Mouse (Mus musculus): ENCODE measurements around the gene Dmap1. TPM values are rescaled to one million over a fixed set of nuclear protein-coding genes. Genes with fewer than 3 reads are reported as not detected.

Dmap1 gene
- polyA plus RNA-seq, 1 experiment from 2014 or later, result 83.3 TPM

DNA sequence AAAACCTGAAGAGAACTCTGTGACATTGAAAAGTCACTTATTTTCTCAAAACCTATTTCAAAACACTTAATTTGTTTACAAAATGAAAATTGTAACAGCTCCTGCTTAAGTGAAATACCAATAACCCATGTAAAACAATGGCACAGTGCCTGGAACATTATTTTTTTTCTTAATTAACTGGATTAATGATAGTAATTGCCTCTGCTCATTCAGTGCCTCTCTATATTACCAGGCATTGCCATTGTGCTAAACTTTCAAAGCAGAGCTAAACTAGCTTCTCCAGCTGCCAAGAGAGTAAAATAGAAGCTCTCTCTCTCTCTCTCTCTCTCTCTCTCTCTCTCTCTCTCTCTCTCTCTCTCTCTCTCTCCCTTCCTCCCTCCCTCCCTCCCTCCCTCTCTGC is 390 bp upstream of the Dmap1 start:
- Histone ChIP-seq H3K4me1 (ENCODE audit: control insufficient read depth, insufficient read depth, low read length) (peaks cover 16% of the 10 kb centered on the region), H3K9ac (ENCODE audit: low read depth, low read length) (peak overlapping the region; percentile 30; the same call in 1 of the 2 replicates), H3K27me3 (ENCODE audit: control insufficient read depth, insufficient read depth, low read depth, low read length) (no peaks in the 10 kb centered on the region), H3K36me3 (ENCODE audit: control insufficient read depth, insufficient read depth, low read length) (peaks cover 4% of the 10 kb centered on the region; the same call in 1 of the 2 replicates), H3K27ac (ENCODE audit: low read length) (peak overlapping the region; percentile 28; the same call in 1 of the 2 replicates), H3K4me3 (ENCODE audit: low read depth, low read length) (peak overlapping the region; percentile 92), H3K4me2 (ENCODE audit: low read length) (peak overlapping the region; percentile 96), H3K9me3 (replicated peaks; ENCODE audit: control insufficient read depth, low read length, poor library complexity, severe bottlenecking) (no peaks in the 10 kb centered on the region)
- no peak for ATAC-seq

DNA sequence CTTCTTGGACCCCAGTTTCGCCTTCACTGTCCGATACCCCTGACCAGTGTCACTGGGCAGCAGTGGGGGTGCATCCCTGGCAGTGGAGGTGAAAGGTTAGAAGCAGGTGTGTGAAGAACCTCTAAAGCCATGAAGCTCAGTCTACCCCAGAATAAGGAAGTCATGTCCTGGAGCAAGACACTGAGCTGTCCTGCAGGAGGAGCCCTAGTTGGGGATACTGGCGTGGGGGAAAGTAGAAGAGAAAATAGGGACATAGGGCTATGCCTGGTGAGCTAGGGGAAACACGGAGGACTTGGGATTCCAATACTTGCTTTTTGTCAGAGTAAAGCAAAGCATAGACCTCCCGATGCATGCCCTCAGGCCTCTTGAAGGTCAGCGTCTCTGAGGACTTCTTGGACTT is 1.1 kb downstream of the Dmap1 start:
- no peaks in the 10 kb centered on the region for H3K9me3 ChIP-seq (replicated peaks; ENCODE audit: control insufficient read depth, low read length, poor library complexity, severe bottlenecking)
- H3K4me1 ChIP-seq (ENCODE audit: control insufficient read depth, insufficient read depth, low read length), result peaks cover 16% of the 10 kb centered on the region
- 82% methylated on average over 6 of the region's 6 CpGs for WGBS
- peak overlapping the region; percentile 92 for H3K4me3 ChIP-seq (ENCODE audit: low read depth, low read length)
- no peak overlapping the region for H3K9ac ChIP-seq (ENCODE audit: low read depth, low read length)
- ATAC-seq, result no peak
- no peaks in the 10 kb centered on the region for H3K27me3 ChIP-seq (ENCODE audit: control insufficient read depth, insufficient read depth, low read depth, low read length)
- peak overlapping the region; percentile 96 for H3K4me2 ChIP-seq (ENCODE audit: low read length)
- no peak overlapping the region for H3K27ac ChIP-seq (ENCODE audit: low read length)
- peaks cover 8% of the 10 kb centered on the region; the same call in 1 of the 2 replicates for H3K36me3 ChIP-seq (ENCODE audit: control insufficient read depth, insufficient read depth, low read length)

DNA sequence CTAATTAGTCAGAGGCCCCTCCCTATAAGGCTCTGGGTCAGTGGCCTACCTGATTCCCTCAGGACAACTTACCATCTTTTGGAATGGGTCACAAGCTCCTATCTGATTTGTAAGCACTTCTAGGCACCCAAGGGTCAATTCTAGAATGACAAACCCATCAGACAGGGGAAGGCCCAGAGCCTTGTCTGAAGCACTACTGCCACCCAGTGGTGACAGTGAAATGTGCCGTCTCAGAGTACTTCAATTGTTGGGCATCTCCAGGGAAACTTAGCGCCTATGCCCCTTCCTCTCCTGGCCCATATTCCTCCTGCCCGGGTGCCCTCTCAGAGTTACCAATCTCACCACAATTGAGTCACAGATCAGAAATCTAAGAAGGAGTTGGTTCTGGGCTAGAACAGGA is 5.2 kb downstream of the Dmap1 start:
- Histone ChIP-seq H3K4me1 (ENCODE audit: control insufficient read depth, insufficient read depth, low read length) (peaks cover 9% of the 10 kb centered on the region), H3K4me2 (ENCODE audit: low read length) (no peak overlapping the region), H3K27ac (ENCODE audit: low read length) (no peak overlapping the region), H3K4me3 (ENCODE audit: low read depth, low read length) (no peak overlapping the region), H3K27me3 (ENCODE audit: control insufficient read depth, insufficient read depth, low read depth, low read length) (no peaks in the 10 kb centered on the region), H3K9ac (ENCODE audit: low read depth, low read length) (no peak overlapping the region), H3K9me3 (replicated peaks; ENCODE audit: control insufficient read depth, low read length, poor library complexity, severe bottlenecking) (no peaks in the 10 kb centered on the region), H3K36me3 (ENCODE audit: control insufficient read depth, insufficient read depth, low read length) (peaks cover 19% of the 10 kb centered on the region)
- peak; percentile 46 for ATAC-seq
- 10% methylated on average over 3 of the region's 3 CpGs for WGBS

DNA sequence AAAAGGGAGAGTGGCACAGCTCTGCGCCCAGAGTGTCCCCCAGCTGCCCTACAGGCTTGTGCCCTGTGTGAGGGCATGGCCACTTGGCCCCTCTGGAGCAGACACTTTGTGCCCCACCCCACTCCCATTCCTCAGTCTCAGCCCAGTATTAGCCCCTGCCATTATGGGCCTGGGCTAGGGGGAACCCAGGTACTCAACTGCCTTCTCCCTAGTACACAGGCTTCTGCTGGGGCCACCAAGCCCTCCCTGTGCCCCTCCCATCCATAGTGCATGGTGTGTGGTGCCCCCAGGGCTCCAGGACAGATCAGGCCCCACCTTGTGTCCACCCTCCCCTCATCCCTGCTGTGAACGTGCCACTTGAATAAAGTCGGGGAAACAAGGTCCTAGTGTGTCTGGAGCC is 8.2 kb downstream of the Dmap1 start:
- Histone ChIP-seq H3K9me3 (replicated peaks; ENCODE audit: control insufficient read depth, low read length, poor library complexity, severe bottlenecking) (no peaks in the 10 kb centered on the region), H3K27me3 (ENCODE audit: control insufficient read depth, insufficient read depth, low read depth, low read length) (no peaks in the 10 kb centered on the region), H3K36me3 (ENCODE audit: control insufficient read depth, insufficient read depth, low read length) (peaks cover 16% of the 10 kb centered on the region), H3K4me3 (ENCODE audit: low read depth, low read length) (no peak overlapping the region), H3K4me2 (ENCODE audit: low read length) (no peak overlapping the region), H3K9ac (ENCODE audit: low read depth, low read length) (no peak overlapping the region), H3K27ac (ENCODE audit: low read length) (no peak overlapping the region), H3K4me1 (ENCODE audit: control insufficient read depth, insufficient read depth, low read length) (no peaks in the 10 kb centered on the region)
- no peak for ATAC-seq
- WGBS, result 92% methylated on average over 3 of the region's 3 CpGs

DNA sequence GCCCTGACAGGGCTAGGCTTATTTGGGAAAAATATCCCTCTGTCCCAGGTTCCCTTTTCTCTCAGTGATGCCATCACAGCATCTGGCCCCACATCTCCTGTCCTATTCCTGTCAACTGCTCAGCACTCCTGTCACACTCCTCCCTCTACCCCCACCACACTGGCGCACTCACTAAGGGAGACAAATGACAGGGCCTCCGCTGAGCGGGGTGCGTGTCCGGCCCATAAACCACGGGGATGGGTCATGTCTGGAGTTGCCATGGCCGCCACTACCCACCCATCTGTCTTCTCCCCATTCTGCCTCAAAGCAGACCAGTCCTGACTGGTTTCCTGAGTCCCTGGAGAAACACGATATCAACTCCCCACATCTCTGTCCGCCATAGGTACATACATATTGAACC is 10.0 kb downstream of the Dmap1 start:
- Histone ChIP-seq H3K27ac (ENCODE audit: low read length) (no peak overlapping the region), H3K9me3 (replicated peaks; ENCODE audit: control insufficient read depth, low read length, poor library complexity, severe bottlenecking) (no peaks in the 10 kb centered on the region), H3K4me3 (ENCODE audit: low read depth, low read length) (no peak overlapping the region), H3K9ac (ENCODE audit: low read depth, low read length) (no peak overlapping the region), H3K27me3 (ENCODE audit: control insufficient read depth, insufficient read depth, low read depth, low read length) (no peaks in the 10 kb centered on the region), H3K36me3 (ENCODE audit: control insufficient read depth, insufficient read depth, low read length) (peaks cover 12% of the 10 kb centered on the region), H3K4me2 (ENCODE audit: low read length) (no peak overlapping the region), H3K4me1 (ENCODE audit: control insufficient read depth, insufficient read depth, low read length) (no peaks in the 10 kb centered on the region)
- 73% methylated on average over 9 of the region's 9 CpGs for WGBS
- peak; percentile 18; the same call in 1 of the 2 replicates for ATAC-seq

DNA sequence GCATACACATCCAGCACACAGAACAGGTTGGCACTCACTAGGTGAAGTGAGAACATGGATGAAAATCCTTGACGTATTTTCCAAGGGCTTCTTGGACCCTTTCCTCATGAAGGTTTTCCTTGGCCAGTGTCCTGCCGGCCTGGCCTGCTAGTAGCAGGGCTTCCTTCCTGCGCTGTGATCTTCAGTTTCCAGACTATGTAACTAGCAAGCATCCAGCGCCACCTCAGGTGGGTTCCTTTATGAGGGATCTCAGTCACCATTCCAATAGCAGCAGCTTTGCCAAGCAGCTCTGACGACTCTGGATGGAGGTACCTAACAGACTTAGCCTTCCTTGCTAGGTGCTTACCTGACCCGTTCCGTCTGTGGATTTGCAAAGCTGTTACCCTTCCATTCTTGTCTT is 12.2 kb downstream of the Dmap1 start:
- Histone ChIP-seq H3K4me2 (ENCODE audit: low read length) (no peak overlapping the region), H3K36me3 (ENCODE audit: control insufficient read depth, insufficient read depth, low read length) (peaks cover 5% of the 10 kb centered on the region), H3K9ac (ENCODE audit: low read depth, low read length) (no peak overlapping the region), H3K9me3 (replicated peaks; ENCODE audit: control insufficient read depth, low read length, poor library complexity, severe bottlenecking) (no peaks in the 10 kb centered on the region), H3K27me3 (ENCODE audit: control insufficient read depth, insufficient read depth, low read depth, low read length) (no peaks in the 10 kb centered on the region), H3K4me1 (ENCODE audit: control insufficient read depth, insufficient read depth, low read length) (no peaks in the 10 kb centered on the region; the same call in 1 of the 2 replicates), H3K4me3 (ENCODE audit: low read depth, low read length) (no peak overlapping the region), H3K27ac (ENCODE audit: low read length) (no peak overlapping the region)
- 83% methylated on average over 7 of the region's 7 CpGs for WGBS
- ATAC-seq, result no peak

DNA sequence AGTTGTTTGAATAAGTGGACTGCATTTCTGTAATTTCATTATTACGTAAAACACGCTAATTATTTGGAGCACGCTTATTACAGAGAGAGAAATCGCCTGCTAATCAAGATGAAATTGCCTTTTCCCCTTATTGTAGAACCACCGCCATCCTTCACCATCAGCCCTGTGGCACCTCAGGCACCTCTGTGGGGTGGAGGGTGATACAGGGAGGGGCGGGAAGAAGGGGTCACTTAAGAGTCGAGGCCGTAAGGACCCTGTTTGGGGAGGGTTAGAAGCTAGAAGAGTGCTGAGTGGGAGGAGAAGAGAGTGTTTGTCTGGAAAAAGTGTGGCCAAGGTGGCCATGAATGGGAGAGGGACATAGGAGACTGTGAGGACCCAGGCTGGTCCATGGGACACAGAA is 16.0 kb downstream of the Dmap1 start:
- WGBS, result 69% methylated on average over 8 of the region's 8 CpGs
- Histone ChIP-seq H3K27me3 (ENCODE audit: control insufficient read depth, insufficient read depth, low read depth, low read length) (no peaks in the 10 kb centered on the region), H3K9ac (ENCODE audit: low read depth, low read length) (no peak overlapping the region), H3K36me3 (ENCODE audit: control insufficient read depth, insufficient read depth, low read length) (no peaks in the 10 kb centered on the region), H3K4me1 (ENCODE audit: control insufficient read depth, insufficient read depth, low read length) (no peaks in the 10 kb centered on the region; the same call in 1 of the 2 replicates), H3K4me2 (ENCODE audit: low read length) (no peak overlapping the region), H3K27ac (ENCODE audit: low read length) (no peak overlapping the region), H3K9me3 (replicated peaks; ENCODE audit: control insufficient read depth, low read length, poor library complexity, severe bottlenecking) (no peaks in the 10 kb centered on the region), H3K4me3 (ENCODE audit: low read depth, low read length) (no peak overlapping the region)
- no peak for ATAC-seq

DNA sequence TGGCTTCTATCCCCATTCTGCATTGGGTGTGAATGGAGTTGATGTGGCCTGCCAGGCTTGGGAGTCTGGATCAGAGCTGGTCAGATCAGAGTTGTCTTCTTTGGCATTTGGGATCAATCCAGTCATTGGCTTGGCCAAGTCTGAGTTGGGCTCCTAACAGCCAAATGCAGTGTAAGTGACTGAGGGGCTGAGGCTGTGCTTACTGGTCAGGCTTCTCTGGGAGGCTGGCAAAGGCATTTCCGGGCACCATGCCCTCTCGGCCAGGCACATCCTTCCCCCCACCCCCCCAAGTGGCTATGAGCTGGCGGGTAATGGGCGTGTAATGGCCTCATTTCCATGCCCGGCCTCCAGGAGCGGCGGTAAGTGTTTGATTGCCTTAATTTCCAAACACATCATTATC is 16.5 kb downstream of the Dmap1 start:
- no peak overlapping the region for H3K27ac ChIP-seq (ENCODE audit: low read length)
- H3K36me3 ChIP-seq (ENCODE audit: control insufficient read depth, insufficient read depth, low read length), result no peaks in the 10 kb centered on the region
- H3K4me2 ChIP-seq (ENCODE audit: low read length), result no peak overlapping the region
- no peak overlapping the region for H3K4me3 ChIP-seq (ENCODE audit: low read depth, low read length)
- H3K27me3 ChIP-seq (ENCODE audit: control insufficient read depth, insufficient read depth, low read depth, low read length), result no peaks in the 10 kb centered on the region
- H3K9me3 ChIP-seq (replicated peaks; ENCODE audit: control insufficient read depth, low read length, poor library complexity, severe bottlenecking), result no peaks in the 10 kb centered on the region
- 52% methylated on average over 7 of the region's 7 CpGs for WGBS
- no peak for ATAC-seq
- no peak overlapping the region for H3K9ac ChIP-seq (ENCODE audit: low read depth, low read length)
- no peaks in the 10 kb centered on the region; the same call in 1 of the 2 replicates for H3K4me1 ChIP-seq (ENCODE audit: control insufficient read depth, insufficient read depth, low read length)

DNA sequence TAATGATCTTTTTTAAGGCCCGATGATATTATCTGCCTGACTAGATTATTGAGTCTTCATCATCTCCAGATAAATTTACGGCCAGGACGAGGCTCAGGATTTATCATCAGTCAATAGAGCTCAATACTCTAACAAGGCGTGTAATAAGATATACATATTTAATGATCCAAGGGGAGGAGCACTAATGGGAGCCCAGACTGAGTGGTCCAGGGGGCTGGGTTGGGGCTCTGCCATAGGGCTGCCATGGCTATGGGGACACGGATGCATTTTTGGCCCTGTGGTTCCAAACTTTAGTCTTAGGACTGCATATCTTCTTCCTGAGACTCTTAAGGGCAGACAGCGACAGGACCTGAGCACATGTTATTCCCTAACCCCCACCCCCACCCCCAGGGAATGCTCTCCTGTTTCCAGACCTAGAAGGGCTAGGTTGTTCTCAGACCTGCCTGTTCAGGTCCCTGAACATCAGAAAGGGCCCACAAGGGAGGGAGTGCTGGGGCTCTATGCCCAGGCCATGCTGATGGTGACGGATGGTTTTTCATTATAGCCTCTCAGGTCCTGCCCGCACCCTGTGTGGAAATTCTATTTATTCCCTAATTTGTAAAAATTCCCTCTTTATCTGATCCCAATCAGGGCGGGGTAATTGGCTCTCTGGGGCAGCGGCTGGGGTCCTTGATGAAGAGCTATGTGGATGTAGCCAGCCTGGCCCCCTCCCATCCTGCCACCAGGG is 17.5 kb downstream of the Dmap1 start:
- Histone ChIP-seq H3K9ac (ENCODE audit: low read depth, low read length) (no peak overlapping the region), H3K4me3 (ENCODE audit: low read depth, low read length) (no peak overlapping the region), H3K4me2 (ENCODE audit: low read length) (no peak overlapping the region), H3K9me3 (replicated peaks; ENCODE audit: control insufficient read depth, low read length, poor library complexity, severe bottlenecking) (no peaks in the 10 kb centered on the region), H3K27ac (ENCODE audit: low read length) (no peak overlapping the region), H3K36me3 (ENCODE audit: control insufficient read depth, insufficient read depth, low read length) (no peaks in the 10 kb centered on the region), H3K27me3 (ENCODE audit: control insufficient read depth, insufficient read depth, low read depth, low read length) (no peaks in the 10 kb centered on the region), H3K4me1 (ENCODE audit: control insufficient read depth, insufficient read depth, low read length) (no peaks in the 10 kb centered on the region; the same call in 1 of the 2 replicates)
- no peak for ATAC-seq
- WGBS, result 63% methylated on average over 10 of the region's 10 CpGs
